Mouse (Mus musculus) G1E (cell line): Measurements from ENCODE around the gene F2.

Experiments used
- CTCF ChIP-seq: IDR thresholded peaks from 2 replicates; pipeline ENCODE4 v1.5.1; 2012; ENCODE audit warnings: low read depth, low read length, inconsistent platforms, mixed read lengths
- GATA1 ChIP-seq: IDR thresholded peaks from 2 replicates; pipeline ENCODE4 v1.6.1; 2012; ENCODE audit warnings: borderline replicate concordance, low read length, inconsistent platforms, mixed read lengths
- GATA2 ChIP-seq: IDR thresholded peaks from 2 replicates; pipeline ENCODE4 v1.6.1; 2012; ENCODE audit warnings: low read depth, low read length, inconsistent platforms, borderline replicate concordance
- TAL1 ChIP-seq: conservative IDR thresholded peaks from 2 replicates; pipeline ENCODE4 v1.6.1; 2012; ENCODE audit warnings: low read depth, low read length, inconsistent platforms, mixed read lengths

DNA sequence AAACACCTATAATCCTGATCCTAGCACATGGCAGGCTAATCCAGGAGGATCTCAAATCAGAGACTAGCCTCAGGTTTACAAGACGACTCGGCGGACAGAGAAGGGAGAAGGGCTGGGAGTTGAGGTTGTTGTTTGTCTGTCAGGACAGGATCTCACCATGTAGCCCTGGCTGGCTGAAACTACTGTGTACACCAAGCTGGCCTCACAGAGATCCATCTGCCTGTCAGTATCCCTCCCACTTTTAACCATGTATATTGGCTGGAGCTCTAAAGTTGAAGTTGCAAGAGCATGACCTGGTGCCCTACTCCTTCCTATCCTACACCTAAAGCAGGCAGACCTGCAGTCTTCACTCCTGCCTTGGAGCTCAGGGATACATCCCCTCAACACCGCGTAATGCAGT lies 13.9 kb downstream of the F2 start:
- TF ChIP-seq GATA2 (no peak), CTCF (no peak), GATA1 (no peak), TAL1 (no peak)
